Mouse (Mus musculus): ENCODE measurements around the gene Ccr4.

DNA sequence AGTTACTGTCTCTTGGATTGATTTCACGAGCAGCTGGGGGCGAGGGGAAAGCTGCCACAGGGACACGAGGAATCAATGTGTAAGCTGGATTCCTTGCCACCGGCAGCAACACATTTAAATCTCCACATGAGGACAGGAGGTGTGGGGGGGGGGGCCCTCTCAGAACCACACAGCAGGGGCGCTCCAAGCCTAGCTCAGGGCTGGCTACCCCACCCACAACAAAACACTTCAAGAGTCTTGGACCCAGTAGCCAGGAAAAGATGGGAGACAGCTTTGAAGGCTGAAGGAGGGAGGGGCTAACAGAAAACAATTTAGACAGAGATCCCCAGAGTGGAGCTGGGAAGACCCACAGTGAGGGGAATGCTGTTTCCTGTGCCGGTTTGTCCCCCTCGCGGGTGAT, 21.2 kb upstream of the Ccr4 start:
- TF ChIP-seq CTCF (IDR thresholded peaks at IDR 0.05; ENCODE audit: extremely low read depth, insufficient read depth, insufficient read length, insufficient replicate concordance): no peak
- TF ChIP-seq POLR2A (IDR thresholded peaks at IDR 0.05; ENCODE audit: low read depth, low read length): no peak
